Mouse (Mus musculus) kidney, adult 8-10 months (tissue): ENCODE data around the gene Marc1.

ENCODE experiments used
- DNase-seq, 2 experiments: peaks; one replicate each; pipeline ENCODE4 v3.0.0; 2022

Marc1 gene

GRCm38 (mm10) chr1:184752671-184753070 is 58.4 kb downstream of the Marc1 start:
- DNase-seq, result no peak

GRCm38 (mm10) chr1:184750114-184750664 is 60.9 kb downstream of the Marc1 start:
- DNase-seq, result peak in 1 of 2 experiments; percentile 20

GRCm38 (mm10) chr1:184748692-184749152 is 62.4 kb downstream of the Marc1 start:
- DNase-seq, result peak; percentile 61 to 76

GRCm38 (mm10) chr1:184737876-184738479 is 73.1 kb downstream of the Marc1 start:
- peak; percentile 47 to 51 for DNase-seq

GRCm38 (mm10) chr1:184737228-184737627 is 73.9 kb downstream of the Marc1 start:
- no peak for DNase-seq
